Mouse (Mus musculus) forebrain, postnatal 0 days (tissue): ENCODE measurements around the gene Fam184b. TPM values are rescaled to one million over a fixed set of nuclear protein-coding genes. Genes with fewer than 3 reads are reported as not detected.

Experiments
- ATAC-seq: fragments of 200-750 bp; cut with Nextera tagmentation; 2 replicates; pipeline ENCODE4 v1.8.0; 2017; ENCODE audit warnings: mild to moderate bottlenecking, moderate library complexity
- DNase-seq: peaks from one replicate; pipeline ENCODE4 v3.0.0-alpha.2; 2015
- H3K27ac ChIP-seq: fragments of 300-500 bp; sonication (generic); 2 replicates; pipeline ENCODE4 v1.5.1; 2014; ENCODE audit warnings: low read depth, mild to moderate bottlenecking, antibody characterized with exemption, low read length, moderate library complexity, mixed read lengths
- H3K27me3 ChIP-seq: fragments of 300-500 bp; sonication (generic); 2 replicates; pipeline ENCODE4 v1.6.1; 2014; ENCODE audit warnings: mild to moderate bottlenecking, low read length, mixed read lengths; ENCODE audit not compliant: insufficient read depth
- H3K36me3 ChIP-seq: fragments of 300-500 bp; sonication (generic); 2 replicates; pipeline ENCODE4 v1.6.1; 2014; ENCODE audit warnings: mild to moderate bottlenecking, moderate library complexity; ENCODE audit not compliant: insufficient read depth
- H3K4me1 ChIP-seq: fragments of 300-500 bp; sonication (generic); 2 replicates; pipeline ENCODE4 v1.6.1; 2014; ENCODE audit warnings: antibody characterized with exemption; ENCODE audit not compliant: insufficient read depth
- H3K4me2 ChIP-seq: fragments of 300-500 bp; sonication (generic); 2 replicates; pipeline ENCODE4 v1.6.1; 2014; ENCODE audit warnings: low read depth, mild to moderate bottlenecking, moderate library complexity
- H3K4me3 ChIP-seq: fragments of 300-500 bp; sonication (generic); 2 replicates; pipeline ENCODE4 v1.5.1; 2014; ENCODE audit warnings: low read depth, low read length, mixed read lengths
- H3K9ac ChIP-seq: fragments of 300-500 bp; sonication (generic); 2 replicates; pipeline ENCODE4 v1.6.1; 2014; ENCODE audit warnings: mild to moderate bottlenecking
- H3K9me3 ChIP-seq: fragments of 300-500 bp; sonication (generic); 2 replicates; pipeline ENCODE4 v1.6.1; 2016; ENCODE audit warnings: low read length
- CTCF ChIP-seq: sonication (generic); IDR thresholded peaks from 2 replicates; pipeline ENCODE4 v1.5.1; 2016; ENCODE audit warnings: antibody characterized with exemption, control low read depth, low read depth
- WGBS: fragments of 180-500 bp; shearing (Covaris S2); extraction: QIAGEN DNeasy Blood & Tissue Kit; methylation state at CpG from one replicate; pipeline ENCODE4 v1.1.7; 2014; 5-methylcytosine and 5-hydroxymethylcytosine counted together
- polyA plus RNA-seq: library from polyadenylated mRNA; unstranded; fragments of >200 nt; fragmentation: Nextera tagmentation; extraction: Ambion mirVana; gene quantifications from 2 replicates; pipeline ENCODE4 v1.2.1, GENCODE M21; 2015
- total RNA-seq: library from RNA; depleted of rRNA; stranded (reverse); fragments of >200 nt; gene quantifications from 2 replicates; pipeline ENCODE4 v1.2.3, GENCODE M21; 2014

The Fam184b gene
- total and polyA plus RNA-seq, 2 experiments from 2014 or later: 8.0 to 8.9 TPM

DNA sequence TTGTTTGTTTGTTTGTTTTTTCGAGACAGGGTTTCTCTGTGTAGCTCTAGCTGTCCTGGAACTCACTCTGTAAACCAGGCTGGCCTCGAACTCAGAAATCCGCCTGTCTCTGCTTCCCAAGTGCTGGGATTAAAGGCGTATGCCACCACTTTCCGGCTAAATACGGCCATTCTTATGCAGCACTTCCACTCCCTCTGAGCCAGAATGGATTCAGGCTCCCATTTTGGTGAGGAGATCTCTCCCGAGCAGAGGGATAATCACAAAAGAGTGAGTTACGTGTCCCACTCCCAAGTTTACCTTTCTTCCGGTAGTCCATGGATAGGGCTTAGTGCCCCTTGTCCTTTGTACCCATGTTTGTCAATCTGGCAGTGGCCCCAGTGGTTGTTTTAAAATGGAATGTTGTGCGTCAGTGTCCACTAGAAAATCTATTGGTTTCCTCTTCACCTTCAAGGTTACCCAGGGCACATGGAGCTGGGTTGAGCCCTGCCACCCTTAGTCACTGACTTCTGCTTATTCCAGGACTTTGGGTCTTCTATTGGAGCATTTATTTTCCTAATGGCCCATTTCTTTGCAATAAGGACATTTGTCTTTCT is 124.2 kb downstream of the Fam184b start:
- no peak for ATAC-seq
- no peak overlapping the region for H3K4me2 ChIP-seq
- 92% methylated on average over 10 of the region's 10 CpGs for WGBS
- H3K27me3 ChIP-seq: no peaks in the 10 kb centered on the region
- DNase-seq: no peak
- no peak for TF ChIP-seq CTCF
- H3K4me3 ChIP-seq: no peak overlapping the region
- peaks cover 12% of the 10 kb centered on the region for H3K36me3 ChIP-seq
- H3K27ac ChIP-seq: no peak overlapping the region
- H3K9me3 ChIP-seq: no peaks in the 10 kb centered on the region
- peaks cover 3% of the 10 kb centered on the region; the same call in 1 of the 2 replicates for H3K4me1 ChIP-seq
- H3K9ac ChIP-seq: no peak overlapping the region

DNA sequence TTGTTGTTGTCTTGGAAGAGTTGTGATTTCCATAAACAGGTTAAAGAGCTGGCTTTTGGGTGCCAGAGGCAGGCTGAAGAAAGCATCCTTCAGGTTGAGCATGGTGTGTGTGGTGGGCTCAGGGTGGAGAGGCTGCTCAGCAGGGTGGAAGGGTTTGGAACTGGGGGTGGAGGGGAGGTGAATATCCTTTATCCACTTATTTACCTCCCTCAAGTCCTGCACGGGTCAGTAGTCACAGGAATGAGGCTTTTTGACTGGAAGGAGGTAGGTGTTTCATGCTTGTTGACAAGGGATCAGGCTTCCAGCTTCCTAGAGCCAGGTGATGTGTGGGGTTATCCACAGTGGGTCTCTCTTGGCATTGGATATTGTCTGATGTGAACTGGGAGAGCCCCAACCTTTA is 124.8 kb downstream of the Fam184b start:
- DNase-seq (no peak), ATAC-seq (no peak)
- no peaks in the 10 kb centered on the region for H3K9me3 ChIP-seq
- no peak overlapping the region for H3K27ac ChIP-seq
- no peak overlapping the region for H3K4me3 ChIP-seq
- peaks cover 12% of the 10 kb centered on the region for H3K36me3 ChIP-seq
- no peak overlapping the region for H3K9ac ChIP-seq
- H3K27me3 ChIP-seq: no peaks in the 10 kb centered on the region
- H3K4me1 ChIP-seq: no peaks in the 10 kb centered on the region
- no peak overlapping the region for H3K4me2 ChIP-seq
- WGBS: 85% methylated on average over 1 of the region's 1 CpGs
- TF ChIP-seq CTCF: no peak

DNA sequence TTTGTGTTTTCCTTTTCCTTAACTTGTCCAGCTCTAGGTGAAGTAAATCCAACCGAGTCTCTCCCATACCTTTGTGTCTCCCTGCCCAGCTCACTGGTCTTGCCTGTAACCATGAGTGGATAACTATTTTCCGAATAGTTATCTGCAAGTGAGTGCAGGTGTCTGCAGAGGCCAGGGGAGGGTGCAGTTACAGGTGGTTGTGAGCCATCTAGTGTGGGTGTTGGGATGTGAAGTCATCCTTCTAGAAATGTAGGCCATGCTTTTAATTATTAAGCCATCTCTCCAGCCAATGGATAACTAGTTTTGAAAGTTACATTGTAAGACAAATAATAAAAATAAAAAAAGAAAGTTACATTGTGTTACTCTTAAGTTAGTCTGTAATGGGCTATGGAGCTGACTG is 125.9 kb downstream of the Fam184b start:
- Histone ChIP-seq H3K27me3 (no peaks in the 10 kb centered on the region), H3K9me3 (no peaks in the 10 kb centered on the region), H3K9ac (no peak overlapping the region), H3K4me3 (no peak overlapping the region), H3K27ac (no peak overlapping the region), H3K36me3 (peaks cover 18% of the 10 kb centered on the region), H3K4me1 (no peaks in the 10 kb centered on the region), H3K4me2 (no peak overlapping the region)
- ATAC-seq: no peak
- TF ChIP-seq CTCF: no peak
- 98% methylated on average over 2 of the region's 2 CpGs for whole genome bisulfite sequencing
- no peak for DNase-seq

DNA sequence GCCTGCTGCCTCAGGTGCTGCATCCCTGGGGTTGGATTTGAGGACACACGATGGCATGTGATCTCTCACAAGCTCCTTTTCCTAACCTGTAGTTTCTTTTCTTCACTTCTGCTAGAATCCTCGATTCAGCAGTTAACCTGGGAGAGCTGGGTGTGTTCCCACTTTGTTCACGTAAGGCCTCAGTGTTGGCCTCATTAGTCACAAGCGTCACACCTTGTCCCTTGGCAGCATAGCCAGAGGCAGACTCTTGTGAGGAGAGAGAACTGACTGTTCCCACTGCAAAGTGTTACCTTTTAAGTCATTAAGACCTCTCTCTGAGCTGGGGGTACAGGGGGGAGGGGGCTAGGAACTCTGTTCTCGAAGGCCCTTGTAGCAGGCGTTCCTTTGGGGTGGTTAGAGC is 126.5 kb downstream of the Fam184b start:
- no peak overlapping the region for H3K4me2 ChIP-seq
- whole genome bisulfite sequencing: 85% methylated on average over 6 of the region's 6 CpGs
- H3K27me3 ChIP-seq: no peaks in the 10 kb centered on the region
- peaks cover 18% of the 10 kb centered on the region for H3K36me3 ChIP-seq
- no peak for TF ChIP-seq CTCF
- no peak for DNase-seq
- no peaks in the 10 kb centered on the region for H3K4me1 ChIP-seq
- H3K4me3 ChIP-seq: no peak overlapping the region
- H3K9me3 ChIP-seq: no peaks in the 10 kb centered on the region
- H3K27ac ChIP-seq: no peak overlapping the region
- ATAC-seq: no peak
- H3K9ac ChIP-seq: no peak overlapping the region

DNA sequence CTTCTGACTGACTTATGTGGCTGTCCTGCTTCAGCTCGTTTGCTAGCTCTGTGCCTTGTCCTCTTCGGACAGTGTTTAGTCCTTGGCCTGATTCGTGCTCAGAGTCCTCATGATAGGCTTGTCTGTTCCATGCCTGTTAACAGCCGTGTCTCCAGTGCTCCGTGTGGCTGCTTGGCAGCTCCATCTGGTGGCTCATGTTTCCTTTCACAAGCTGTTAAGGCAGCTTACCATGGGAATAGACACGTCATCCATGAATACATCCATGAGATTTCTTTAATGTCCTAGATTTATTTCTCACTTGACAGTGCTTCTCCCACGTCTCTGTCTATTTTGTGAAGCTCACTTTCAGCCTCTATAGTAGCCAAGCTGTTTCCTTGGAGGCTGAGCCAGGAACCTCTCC is 129.3 kb downstream of the Fam184b start:
- H3K36me3 ChIP-seq: peaks cover 37% of the 10 kb centered on the region
- H3K4me2 ChIP-seq: no peak overlapping the region
- no peaks in the 10 kb centered on the region for H3K9me3 ChIP-seq
- H3K27ac ChIP-seq: no peak overlapping the region
- H3K4me1 ChIP-seq: no peaks in the 10 kb centered on the region
- H3K9ac ChIP-seq: no peak overlapping the region
- H3K4me3 ChIP-seq: no peak overlapping the region
- H3K27me3 ChIP-seq: no peaks in the 10 kb centered on the region
- ATAC-seq: peak; percentile 85
- 75% methylated on average over 7 of the region's 7 CpGs for WGBS
- DNase-seq: peak; percentile 57
- TF ChIP-seq CTCF: peak; percentile 45

DNA sequence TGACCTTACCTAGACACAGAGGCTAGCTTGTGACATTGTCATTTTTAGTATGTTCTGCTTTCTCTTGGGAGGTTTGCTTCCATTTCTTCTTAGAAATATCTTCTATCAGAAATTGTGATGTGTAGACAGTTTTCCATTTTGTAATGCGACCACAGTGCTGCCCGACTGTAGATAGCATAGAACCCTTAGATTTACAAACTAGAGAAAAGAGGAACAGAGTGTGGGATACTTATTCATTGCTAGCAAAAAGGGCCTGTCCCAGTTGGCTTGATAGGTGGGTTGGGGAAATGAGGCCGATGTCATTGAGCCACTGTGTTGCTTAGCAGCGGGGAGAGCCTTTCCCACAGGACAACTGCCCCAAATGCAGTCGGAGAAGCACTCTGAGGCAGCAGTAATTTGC is 141.8 kb downstream of the Fam184b start:
- peaks cover 14% of the 10 kb centered on the region; the same call in 1 of the 2 replicates for H3K36me3 ChIP-seq
- TF ChIP-seq CTCF: no peak
- H3K9ac ChIP-seq: no peak overlapping the region
- H3K27me3 ChIP-seq: no peaks in the 10 kb centered on the region
- 88% methylated on average over 5 of the region's 5 CpGs for WGBS
- H3K4me1 ChIP-seq: no peaks in the 10 kb centered on the region
- no peaks in the 10 kb centered on the region for H3K9me3 ChIP-seq
- H3K4me3 ChIP-seq: no peak overlapping the region
- ATAC-seq (no peak), DNase-seq (no peak)
- no peak overlapping the region for H3K27ac ChIP-seq
- no peak overlapping the region for H3K4me2 ChIP-seq

DNA sequence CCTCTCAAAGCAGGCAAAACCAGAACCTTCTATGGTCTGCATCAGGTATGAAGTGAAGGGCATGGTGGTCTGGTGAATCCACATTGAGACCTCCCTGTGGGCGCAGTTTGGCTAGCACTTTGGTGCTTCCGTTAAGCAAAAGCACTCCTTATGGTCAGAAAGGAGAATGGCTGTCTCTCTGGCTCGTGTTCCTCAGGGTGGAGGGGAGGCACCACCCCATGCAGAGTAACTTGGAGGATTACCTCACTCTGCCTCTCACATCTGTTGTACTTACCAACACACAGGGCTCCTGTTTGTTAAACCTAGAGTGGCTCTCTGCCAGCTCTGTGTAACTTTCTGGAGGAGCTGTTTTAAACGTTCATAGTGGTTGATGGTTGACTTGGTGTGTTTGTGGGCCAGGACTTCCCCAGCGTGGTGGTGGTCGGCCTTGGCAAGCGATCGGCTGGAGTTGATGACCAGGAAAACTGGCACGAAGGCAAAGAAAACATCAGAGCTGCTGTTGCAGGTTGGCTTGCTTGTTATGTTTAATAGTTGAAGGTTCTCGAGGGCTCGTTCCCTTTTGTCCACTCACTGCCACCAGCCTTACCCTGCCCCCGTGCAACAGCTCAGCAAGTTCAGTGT is 142.4 kb downstream of the Fam184b start:
- Histone ChIP-seq H3K9ac (no peak overlapping the region), H3K27me3 (no peaks in the 10 kb centered on the region), H3K27ac (no peak overlapping the region), H3K4me1 (no peaks in the 10 kb centered on the region), H3K9me3 (no peaks in the 10 kb centered on the region), H3K4me3 (no peak overlapping the region), H3K4me2 (no peak overlapping the region), H3K36me3 (peaks cover 14% of the 10 kb centered on the region; the same call in 1 of the 2 replicates)
- DNase-seq (no peak), ATAC-seq (no peak)
- TF ChIP-seq CTCF: no peak
- WGBS: 79% methylated on average over 12 of the region's 12 CpGs
